Mouse (Mus musculus) midbrain, embryonic 10.5 days (tissue): Measurements from ENCODE around the gene Atpif1. TPM values are rescaled to one million over a fixed set of nuclear protein-coding genes. Genes with fewer than 3 reads are reported as not detected.
"Not testable (repeated sequence)": the region's sequence is repeated elsewhere in the genome, so short reads cannot be mapped to it uniquely, and the experiment has no call there.

Source experiments
- DNase-seq: peaks from one replicate; pipeline ENCODE4 v3.0.0-alpha.2; 2017; ENCODE audit warnings: low spot score
- H3K27ac ChIP-seq: fragments of 300-500 bp; sonication (generic); replicated peaks from 2 replicates; pipeline ENCODE4 v1.5.1; 2016; ENCODE audit warnings: mild to moderate bottlenecking
- H3K27me3 ChIP-seq: fragments of 300-500 bp; sonication (generic); 2 replicates; pipeline ENCODE4 v1.6.1; 2016; ENCODE audit warnings: low read depth, mild to moderate bottlenecking; ENCODE audit not compliant: poor library complexity, severe bottlenecking
- H3K36me3 ChIP-seq: fragments of 300-500 bp; sonication (generic); 2 replicates; pipeline ENCODE4 v1.6.1; 2016; ENCODE audit warnings: mild to moderate bottlenecking, moderate library complexity
- H3K4me1 ChIP-seq: fragments of 300-500 bp; sonication (generic); 2 replicates; pipeline ENCODE4 v1.6.1; 2016
- H3K4me3 ChIP-seq: fragments of 300-500 bp; sonication (generic); 2 replicates; pipeline ENCODE4 v1.5.1; 2016; ENCODE audit warnings: mild to moderate bottlenecking, moderate library complexity
- H3K9me3 ChIP-seq: fragments of 300-500 bp; sonication (generic); replicated peaks from 2 replicates; pipeline ENCODE4 v1.6.1; 2016; ENCODE audit warnings: mild to moderate bottlenecking
- WGBS: fragments of 180-500 bp; shearing (Covaris S2); methylation state at CpG from one replicate; pipeline ENCODE4 v1.1.7; 2016; 5-methylcytosine and 5-hydroxymethylcytosine counted together
- polyA plus RNA-seq: library from polyadenylated mRNA; unstranded; fragments of >200 nt; fragmentation: Nextera tagmentation; extraction: Ambion mirVana; gene quantifications from 2 replicates; pipeline ENCODE4 v1.2.1, GENCODE M21; 2016

The Atpif1 gene
- polyA plus RNA-seq, 1 experiment from 2014 or later, result 965 TPM

GRCm38 (mm10) chr4:132482956-132483608 lies 50.4 kb downstream of the Atpif1 start:
- Histone ChIP-seq H3K36me3 (no peaks in the 10 kb centered on the region), H3K4me3 (no peak overlapping the region), H3K27ac (no peak overlapping the region), H3K9me3 (no peaks in the 10 kb centered on the region), H3K4me1 (peaks cover 4% of the 10 kb centered on the region; the same call in 1 of the 2 replicates), H3K27me3 (no peaks in the 10 kb centered on the region)
- 83% methylated on average over 13 of the region's 13 CpGs for WGBS
- no peak for DNase-seq

- not testable (repeated sequence) for DNase-seq
Observed at GRCm38 (mm10) chr4:132482104-132482503, 51.4 kb downstream of the Atpif1 start.

More at GRCm38 (mm10) chr4:132482104-132482503, 51.4 kb downstream of the Atpif1 start:
- not testable (repeated sequence) for H3K4me1 ChIP-seq, H3K27me3 ChIP-seq, H3K9me3 ChIP-seq, H3K27ac ChIP-seq, H3K4me3 ChIP-seq, H3K36me3 ChIP-seq
- WGBS, result 81% methylated on average over 3 of the region's 3 CpGs

Other genes with a start within 250 kb of the Atpif1 start
- 0.79 and 0.85 TPM in 2 replicates for gene Rab42, start 230.3 kb downstream of the Atpif1 start, polyA plus RNA-seq
- 83.5 and 87.8 TPM in 2 replicates for gene Trnau1ap, start 204.1 kb downstream of the Atpif1 start, polyA plus RNA-seq
- 144 and 164 TPM in 2 replicates for gene Rcc1, start 180.1 kb downstream of the Atpif1 start, polyA plus RNA-seq
- gene Phactr4, start 111.2 kb downstream of the Atpif1 start, polyA plus RNA-seq, result 23.6 and 27.3 TPM in 2 replicates
- gene Med18, start 69.7 kb downstream of the Atpif1 start, polyA plus RNA-seq, result 32.6 and 35.3 TPM in 2 replicates
- 13.0 and 14.7 TPM in 2 replicates for gene Sesn2, start 23.2 kb downstream of the Atpif1 start, polyA plus RNA-seq
- gene Dnajc8, start 1.9 kb upstream of the Atpif1 start, polyA plus RNA-seq, result 203 and 216 TPM in 2 replicates
- 0.41 and 0.56 TPM in 2 replicates for gene Ptafr, start 30.4 kb upstream of the Atpif1 start, polyA plus RNA-seq
- 30.0 and 30.1 TPM in 2 replicates for gene Eya3, start 105.3 kb upstream of the Atpif1 start, polyA plus RNA-seq
- gene Xkr8, start 198.9 kb upstream of the Atpif1 start, polyA plus RNA-seq, result 4.3 and 4.8 TPM in 2 replicates
- gene Smpdl3b, start 223.6 kb upstream of the Atpif1 start, polyA plus RNA-seq, result 2.3 and 2.9 TPM in 2 replicates
- 174 and 200 TPM in 2 replicates for gene Rpa2, start 234.7 kb upstream of the Atpif1 start, polyA plus RNA-seq